Mouse (Mus musculus) mouse embryonic stem cell (cell line): ENCODE results near the gene Plch2.

Source experiments
- in situ Hi-C, 2 experiments: fragments of 300-500 bp; cut with MboI; formaldehyde crosslinking; loops; 1 replicate in 1 of 2; 3 replicates in 1 of 2; pipeline ENCODE4 v1.14.3; 2019 to 2020; ENCODE audit warnings: low sequenced_read_pairs in 2 of 2, low pct_unique_long_range_greater_than_20kb in 1 of 2, mixed read lengths in 1 of 2; ENCODE audit not compliant: unreplicated experiment in 1 of 2

The Plch2 gene

GRCm38 (mm10) chr4:155056724-155057123, at the start of gene Plch2:
TSS of gene Plch2 (minus strand) at chr4:155056784.
- in situ Hi-C loops = no loop called here

- in situ Hi-C loops = loop anchor here (5.0 kb wide), 1 partner anchor 149 kb away; the partner anchor contains the start of gene Faap20 (in 2 of the 2)
Measured at GRCm38 (mm10) chr4:155098572-155098971, 42.0 kb upstream of the Plch2 start.

- in situ Hi-C loops = loop anchor here (5.0 kb wide), 1 partner anchor 150 kb away; the partner anchor contains the start of gene Faap20 (in 2 of the 2)
Measured at GRCm38 (mm10) chr4:155097452-155097851, 40.9 kb upstream of the Plch2 start.

GRCm38 (mm10) chr4:155095967-155096366, 39.4 kb upstream of the Plch2 start:
- in situ Hi-C loops = loop anchor here (5.0 kb wide), 1 partner anchor 151 kb away; the partner anchor contains the start of gene Faap20 (in 2 of the 2)

GRCm38 (mm10) chr4:155095238-155095900, 38.8 kb upstream of the Plch2 start:
- in situ Hi-C loops = loop anchor here (5.0 kb wide), 1 partner anchor 152 kb away; the partner anchor contains the start of gene Faap20 (in 2 of the 2)

- in situ Hi-C loops = no loop called here
Measured at GRCm38 (mm10) chr4:155094565-155094964, 38.0 kb upstream of the Plch2 start.

GRCm38 (mm10) chr4:155093431-155094149, 37.0 kb upstream of the Plch2 start:
- in situ Hi-C loops = no loop called here

GRCm38 (mm10) chr4:155092718-155093430, 36.3 kb upstream of the Plch2 start:
- in situ Hi-C loops = no loop called here

- in situ Hi-C loops = no loop called here
Measured at GRCm38 (mm10) chr4:155090688-155091449, 34.3 kb upstream of the Plch2 start.

GRCm38 (mm10) chr4:155090147-155090546, 33.6 kb upstream of the Plch2 start:
- in situ Hi-C loops = no loop called here

- in situ Hi-C loops = no loop called here
Measured at GRCm38 (mm10) chr4:155089241-155089640, 32.7 kb upstream of the Plch2 start.

GRCm38 (mm10) chr4:155086108-155087024, 29.8 kb upstream of the Plch2 start, which contains the start of the genes Rer1 and Morn1:
TSS of gene Rer1 (minus strand) at chr4:155086382.
TSS of gene Morn1 (plus strand) at chr4:155086577.
- in situ Hi-C loops = no loop called here

- in situ Hi-C loops = no loop called here
Measured at GRCm38 (mm10) chr4:155085206-155086107, 28.9 kb upstream of the Plch2 start.

GRCm38 (mm10) chr4:155084351-155084750, 27.8 kb upstream of the Plch2 start:
- in situ Hi-C loops = no loop called here

GRCm38 (mm10) chr4:155083553-155083952, 27.0 kb upstream of the Plch2 start:
- in situ Hi-C loops = no loop called here

GRCm38 (mm10) chr4:155079666-155080065, 23.1 kb upstream of the Plch2 start:
- in situ Hi-C loops = no loop called here
